Mouse (Mus musculus): ENCODE measurements at regions not wholly inside any gene's neighbourhood (a gene's known extent, or its start where the extent isn't known, plus 50 kb on each side); places are given as distances from the start of the nearest gene placed in this dataset.

- WGBS (ENCODE audit: insufficient replicate concordance): 25% methylated on average over 2 of the region's 2 CpGs
- peaks cover 10% of the 10 kb centered on the region for H3K4me1 ChIP-seq (replicated peaks)
- H3K27me3 ChIP-seq: no peaks in the 10 kb centered on the region
- no peak overlapping the region for H3K4me2 ChIP-seq
- no peak overlapping the region for H3K4me3 ChIP-seq (replicated peaks)
- no peak for ATAC-seq (ENCODE audit: low read depth)
- H3K9ac ChIP-seq: no peak overlapping the region
- H3K27ac ChIP-seq: no peak overlapping the region
- H3K36me3 ChIP-seq: no peaks in the 10 kb centered on the region
- DNase-seq: no peak
- no peaks in the 10 kb centered on the region for H3K9me3 ChIP-seq (replicated peaks)
Observed at GRCm38 (mm10) chr13:85498696-85499095, 209.8 kb upstream of the Rasa1 start.

- Histone ChIP-seq H3K27me3 (no peaks in the 10 kb centered on the region), H3K4me2 (no peak overlapping the region), H3K36me3 (no peaks in the 10 kb centered on the region), H3K9me3 (replicated peaks) (no peaks in the 10 kb centered on the region), H3K9ac (no peak overlapping the region), H3K4me1 (replicated peaks) (no peaks in the 10 kb centered on the region), H3K27ac (no peak overlapping the region), H3K4me3 (replicated peaks) (no peak overlapping the region)
- DNase-seq (no peak), ATAC-seq (ENCODE audit: low read depth) (no peak)
- WGBS (ENCODE audit: insufficient replicate concordance): 55% methylated on average over 3 of the region's 3 CpGs
Observed at GRCm38 (mm10) chr13:85484790-85485189, 195.9 kb upstream of the Rasa1 start.

- ATAC-seq (ENCODE audit: low read depth): no peak
- H3K4me1 ChIP-seq (replicated peaks): no peaks in the 10 kb centered on the region
- no peaks in the 10 kb centered on the region for H3K9me3 ChIP-seq (replicated peaks)
- H3K4me2 ChIP-seq: no peak overlapping the region
- no peak overlapping the region for H3K27ac ChIP-seq
- H3K9ac ChIP-seq: no peak overlapping the region
- DNase-seq: no peak
- H3K27me3 ChIP-seq: no peaks in the 10 kb centered on the region
- no peaks in the 10 kb centered on the region for H3K36me3 ChIP-seq
- H3K4me3 ChIP-seq (replicated peaks): no peak overlapping the region
Observed at GRCm38 (mm10) chr13:85483348-85483747, 194.4 kb upstream of the Rasa1 start.

GRCm38 (mm10) chr13:85479405-85479804, 190.5 kb upstream of the Rasa1 start:
- no peak for ATAC-seq (ENCODE audit: low read depth)
- no peak overlapping the region for H3K4me3 ChIP-seq (replicated peaks)
- 56% methylated on average over 2 of the region's 2 CpGs for WGBS (ENCODE audit: insufficient replicate concordance)
- H3K27me3 ChIP-seq: no peaks in the 10 kb centered on the region
- no peaks in the 10 kb centered on the region for H3K36me3 ChIP-seq
- no peaks in the 10 kb centered on the region for H3K4me1 ChIP-seq (replicated peaks)
- H3K4me2 ChIP-seq: no peak overlapping the region
- H3K27ac ChIP-seq: no peak overlapping the region
- no peaks in the 10 kb centered on the region for H3K9me3 ChIP-seq (replicated peaks)
- DNase-seq: no peak
- H3K9ac ChIP-seq: no peak overlapping the region

- H3K27ac ChIP-seq: no peak overlapping the region
- no peaks in the 10 kb centered on the region for H3K36me3 ChIP-seq
- H3K4me3 ChIP-seq (replicated peaks): no peak overlapping the region
- DNase-seq (no peak), ATAC-seq (ENCODE audit: low read depth) (no peak)
- no peak overlapping the region for H3K9ac ChIP-seq
- H3K27me3 ChIP-seq: no peaks in the 10 kb centered on the region
- 54% methylated on average over 4 of the region's 4 CpGs for WGBS (ENCODE audit: insufficient replicate concordance)
- H3K4me1 ChIP-seq (replicated peaks): no peaks in the 10 kb centered on the region
- no peak overlapping the region for H3K4me2 ChIP-seq
- no peaks in the 10 kb centered on the region for H3K9me3 ChIP-seq (replicated peaks)
Observed at GRCm38 (mm10) chr13:85476274-85476846, 187.4 kb upstream of the Rasa1 start.

- ATAC-seq (ENCODE audit: low read depth): no peak
- H3K27ac ChIP-seq: no peak overlapping the region
- no peaks in the 10 kb centered on the region for H3K4me1 ChIP-seq (replicated peaks)
- H3K4me3 ChIP-seq (replicated peaks): no peak overlapping the region
- WGBS (ENCODE audit: insufficient replicate concordance): 80% methylated on average over 5 of the region's 5 CpGs
- H3K36me3 ChIP-seq: no peaks in the 10 kb centered on the region
- H3K9me3 ChIP-seq (replicated peaks): no peaks in the 10 kb centered on the region
- DNase-seq: no peak
- H3K9ac ChIP-seq: no peak overlapping the region
- H3K27me3 ChIP-seq: no peaks in the 10 kb centered on the region
- no peak overlapping the region for H3K4me2 ChIP-seq
Observed at GRCm38 (mm10) chr13:85471340-85471739, 182.4 kb upstream of the Rasa1 start.

- no peak overlapping the region for H3K9ac ChIP-seq
- ATAC-seq (ENCODE audit: low read depth) (no peak), DNase-seq (no peak)
- no peaks in the 10 kb centered on the region for H3K36me3 ChIP-seq
- 61% methylated on average over 3 of the region's 3 CpGs for WGBS (ENCODE audit: insufficient replicate concordance)
- H3K27ac ChIP-seq: no peak overlapping the region
- no peak overlapping the region for H3K4me3 ChIP-seq (replicated peaks)
- no peaks in the 10 kb centered on the region for H3K9me3 ChIP-seq (replicated peaks)
- H3K4me2 ChIP-seq: no peak overlapping the region
- no peaks in the 10 kb centered on the region for H3K27me3 ChIP-seq
- H3K4me1 ChIP-seq (replicated peaks): no peaks in the 10 kb centered on the region
Observed at GRCm38 (mm10) chr13:85459387-85459786, 170.5 kb upstream of the Rasa1 start.

- no peak overlapping the region for H3K4me3 ChIP-seq (replicated peaks)
- H3K27ac ChIP-seq: no peak overlapping the region
- H3K36me3 ChIP-seq: no peaks in the 10 kb centered on the region
- DNase-seq (no peak), ATAC-seq (ENCODE audit: low read depth) (no peak)
- no peaks in the 10 kb centered on the region for H3K4me1 ChIP-seq (replicated peaks)
- no peaks in the 10 kb centered on the region for H3K27me3 ChIP-seq
- no peak overlapping the region for H3K4me2 ChIP-seq
- no peaks in the 10 kb centered on the region for H3K9me3 ChIP-seq (replicated peaks)
- no peak overlapping the region for H3K9ac ChIP-seq
Observed at GRCm38 (mm10) chr13:85458611-85459010, 169.7 kb upstream of the Rasa1 start.

GRCm38 (mm10) chr13:85439581-85439980, 150.7 kb upstream of the Rasa1 start:
- Histone ChIP-seq H3K36me3 (no peaks in the 10 kb centered on the region), H3K4me3 (replicated peaks) (no peak overlapping the region), H3K27me3 (no peaks in the 10 kb centered on the region), H3K9ac (no peak overlapping the region), H3K9me3 (replicated peaks) (no peaks in the 10 kb centered on the region), H3K4me2 (no peak overlapping the region), H3K4me1 (replicated peaks) (no peaks in the 10 kb centered on the region), H3K27ac (no peak overlapping the region)
- DNase-seq (no peak), ATAC-seq (ENCODE audit: low read depth) (no peak)
- 85% methylated on average over 1 of the region's 1 CpGs for WGBS (ENCODE audit: insufficient replicate concordance)

- Histone ChIP-seq H3K9me3 (replicated peaks) (no peaks in the 10 kb centered on the region), H3K4me1 (replicated peaks) (no peaks in the 10 kb centered on the region), H3K9ac (no peak overlapping the region), H3K4me3 (replicated peaks) (no peak overlapping the region), H3K27me3 (no peaks in the 10 kb centered on the region), H3K36me3 (no peaks in the 10 kb centered on the region), H3K27ac (no peak overlapping the region), H3K4me2 (no peak overlapping the region)
- no peak for ATAC-seq (ENCODE audit: low read depth)
- no peak for DNase-seq
Observed at GRCm38 (mm10) chr13:85437875-85438274, 148.9 kb upstream of the Rasa1 start.

- Histone ChIP-seq H3K4me2 (no peak overlapping the region), H3K4me1 (replicated peaks) (no peaks in the 10 kb centered on the region), H3K9me3 (replicated peaks) (no peaks in the 10 kb centered on the region), H3K27ac (no peak overlapping the region), H3K9ac (no peak overlapping the region), H3K27me3 (no peaks in the 10 kb centered on the region), H3K4me3 (replicated peaks) (no peak overlapping the region), H3K36me3 (no peaks in the 10 kb centered on the region)
- no peak for DNase-seq
- 66% methylated on average over 4 of the region's 4 CpGs for WGBS (ENCODE audit: insufficient replicate concordance)
- no peak for ATAC-seq (ENCODE audit: low read depth)
Observed at GRCm38 (mm10) chr13:85437009-85437408, 148.1 kb upstream of the Rasa1 start.

- no peaks in the 10 kb centered on the region for H3K4me1 ChIP-seq (replicated peaks)
- no peak overlapping the region for H3K27ac ChIP-seq
- H3K9ac ChIP-seq: no peak overlapping the region
- H3K27me3 ChIP-seq: no peaks in the 10 kb centered on the region
- no peaks in the 10 kb centered on the region for H3K36me3 ChIP-seq
- 64% methylated on average over 1 of the region's 1 CpGs for WGBS (ENCODE audit: insufficient replicate concordance)
- H3K4me3 ChIP-seq (replicated peaks): no peak overlapping the region
- DNase-seq: no peak
- H3K4me2 ChIP-seq: no peak overlapping the region
- ATAC-seq (ENCODE audit: low read depth): no peak
- H3K9me3 ChIP-seq (replicated peaks): no peaks in the 10 kb centered on the region
Observed at GRCm38 (mm10) chr13:85436254-85436653, 147.3 kb upstream of the Rasa1 start.

GRCm38 (mm10) chr13:85430821-85431220, 141.9 kb upstream of the Rasa1 start:
- Histone ChIP-seq H3K9me3 (replicated peaks) (no peaks in the 10 kb centered on the region), H3K4me3 (replicated peaks) (no peak overlapping the region), H3K4me2 (no peak overlapping the region), H3K27me3 (no peaks in the 10 kb centered on the region), H3K9ac (no peak overlapping the region), H3K4me1 (replicated peaks) (no peaks in the 10 kb centered on the region), H3K36me3 (no peaks in the 10 kb centered on the region), H3K27ac (no peak overlapping the region)
- no peak for ATAC-seq (ENCODE audit: low read depth)
- DNase-seq: no peak
- WGBS (ENCODE audit: insufficient replicate concordance): 59% methylated on average over 2 of the region's 2 CpGs

Data from liver, embryonic 13.5 days (tissue).